Mouse (Mus musculus): ENCODE results near the gene Mapkapk2.
A peak's percentile ranks its signal among the peaks of the same experiment; 100 is the strongest.
"Not testable (repeated sequence)": the region's sequence is repeated elsewhere in the genome, so short reads cannot be mapped to it uniquely, and the experiment has no call there.

Gene Mapkapk2

GRCm38 (mm10) chr1:131097700-131098094 lies at the start of gene Mapkapk2:
Gene Mapkapk2 (minus strand): TSS chr1:131097826.
- peak; percentile 92 for DNase-seq

- no peak for DNase-seq
These were observed 48.6 kb upstream of the Mapkapk2 start for GRCm38 (mm10) chr1:131146181-131146614.

- DNase-seq, result not testable (repeated sequence)
These were observed 47.6 kb upstream of the Mapkapk2 start for GRCm38 (mm10) chr1:131145222-131145621.

GRCm38 (mm10) chr1:131142472-131142871 lies 44.8 kb upstream of the Mapkapk2 start:
- no peak for DNase-seq

- DNase-seq, result no peak
These were observed 43.8 kb upstream of the Mapkapk2 start for GRCm38 (mm10) chr1:131141449-131141848.

- DNase-seq, result no peak
These were observed 41.8 kb upstream of the Mapkapk2 start for GRCm38 (mm10) chr1:131139102-131140095.

- peak; percentile 89 for DNase-seq
These were observed 40.8 kb upstream of the Mapkapk2 start, which contains the start of gene Dyrk3 for GRCm38 (mm10) chr1:131138191-131139016. Gene Dyrk3 (minus strand): TSS chr1:131138340.

GRCm38 (mm10) chr1:131137717-131138118 lies 40.1 kb upstream of the Mapkapk2 start:
- no peak for DNase-seq

GRCm38 (mm10) chr1:131137111-131137510 lies 39.5 kb upstream of the Mapkapk2 start:
- no peak for DNase-seq

GRCm38 (mm10) chr1:131135960-131136629 lies 38.5 kb upstream of the Mapkapk2 start:
- no peak for DNase-seq

GRCm38 (mm10) chr1:131134942-131135522 lies 37.4 kb upstream of the Mapkapk2 start:
- peak; percentile 68 for DNase-seq

- no peak for DNase-seq
These were observed 36.6 kb upstream of the Mapkapk2 start for GRCm38 (mm10) chr1:131134231-131134630.

GRCm38 (mm10) chr1:131125987-131126744 lies 28.5 kb upstream of the Mapkapk2 start:
- DNase-seq, result no peak

GRCm38 (mm10) chr1:131123522-131124265 lies 26.1 kb upstream of the Mapkapk2 start:
- no peak for DNase-seq

- peak; percentile 35 for DNase-seq
These were observed 24.4 kb upstream of the Mapkapk2 start for GRCm38 (mm10) chr1:131121987-131122386.

- peak; percentile 63 for DNase-seq
These were observed 21.4 kb upstream of the Mapkapk2 start for GRCm38 (mm10) chr1:131119026-131119425.

- DNase-seq, result no peak
These were observed 20.9 kb upstream of the Mapkapk2 start for GRCm38 (mm10) chr1:131118530-131118929.

GRCm38 (mm10) chr1:131116430-131117011 lies 18.9 kb upstream of the Mapkapk2 start:
- DNase-seq, result no peak

- peak; percentile 69 for DNase-seq
These were observed 18.3 kb upstream of the Mapkapk2 start for GRCm38 (mm10) chr1:131115932-131116331.

- peak; percentile 85 for DNase-seq
These were observed 14.9 kb upstream of the Mapkapk2 start for GRCm38 (mm10) chr1:131112576-131112975.
